Mouse (Mus musculus) myocyte (in vitro differentiated cells): ENCODE measurements around the gene Slc26a6. TPM values are rescaled to one million over a fixed set of nuclear protein-coding genes. Genes with fewer than 3 reads are reported as not detected.

Source experiments
- H3K27me3 ChIP-seq: one replicate; pipeline ENCODE4 v1.6.1; 2011; ENCODE audit not compliant: control insufficient read depth, insufficient read depth, insufficient read length
- H3K36me3 ChIP-seq: one replicate; pipeline ENCODE4 v1.6.1; 2011; ENCODE audit not compliant: control insufficient read depth, insufficient read depth
- H3K4me2 ChIP-seq: one replicate; pipeline ENCODE4 v1.6.1; 2011; ENCODE audit warnings: low read depth, control low read depth
- H3K4me3 ChIP-seq: one replicate; pipeline ENCODE4 v1.5.1; 2011; ENCODE audit warnings: mild to moderate bottlenecking, control low read depth, moderate library complexity
- H3K79me2 ChIP-seq: one replicate; pipeline ENCODE4 v1.6.1; 2011; ENCODE audit not compliant: control insufficient read depth, insufficient read depth
- H3ac ChIP-seq: one replicate; pipeline ENCODE4 v1.6.1; 2011; ENCODE audit not compliant: control insufficient read depth, insufficient read length
- CEBPB ChIP-seq: IDR thresholded peaks from 2 replicates; pipeline ENCODE4 v1.6.1; 2011; ENCODE audit warnings: mild to moderate bottlenecking, moderate library complexity; ENCODE audit not compliant: poor library complexity, insufficient read depth, severe bottlenecking
- E2F4 ChIP-seq: IDR thresholded peaks from one replicate; pipeline ENCODE4 v1.6.1; 2011; ENCODE audit warnings: mild to moderate bottlenecking, control low read depth, moderate library complexity; ENCODE audit not compliant: insufficient read depth
- MAX ChIP-seq: IDR thresholded peaks from one replicate; pipeline ENCODE4 v1.6.1; 2011; ENCODE audit warnings: low read depth, mild to moderate bottlenecking, control low read depth
- MYOD1 ChIP-seq, 3 experiments: IDR thresholded peaks; one replicate each; pipeline ENCODE4 v1.6.1; 2011; ENCODE audit warnings: control low read depth in 2 of 3, low read depth in 2 of 3, mild to moderate bottlenecking in 2 of 3, moderate library complexity in 1 of 3; ENCODE audit not compliant: insufficient read length in 2 of 3, control insufficient read depth in 1 of 3
- MYOG ChIP-seq, 3 experiments: IDR thresholded peaks; one replicate each; pipeline ENCODE4 v1.6.1; 2011; ENCODE audit warnings: control low read depth in 2 of 3, low read depth in 2 of 3, mild to moderate bottlenecking in 2 of 3; ENCODE audit not compliant: insufficient read length in 2 of 3, control insufficient read depth in 1 of 3, insufficient read depth in 1 of 3
- POLR2A ChIP-seq: IDR thresholded peaks from one replicate; pipeline ENCODE4 v1.6.1; 2011; ENCODE audit warnings: low read depth, mild to moderate bottlenecking, control low read depth, moderate library complexity; ENCODE audit not compliant: insufficient read length
- POLR2AphosphoS2 ChIP-seq: IDR thresholded peaks from one replicate; pipeline ENCODE4 v1.6.1; 2011; ENCODE audit warnings: low read depth, control low read depth; ENCODE audit not compliant: insufficient read length
- REST ChIP-seq: IDR thresholded peaks from one replicate; pipeline ENCODE4 v1.6.1; 2011; ENCODE audit warnings: mild to moderate bottlenecking, control low read depth, moderate library complexity; ENCODE audit not compliant: insufficient read depth, insufficient read length
- SRF ChIP-seq: IDR thresholded peaks from one replicate; pipeline ENCODE4 v1.6.1; 2011; ENCODE audit warnings: low read depth; ENCODE audit not compliant: control insufficient read depth, insufficient read length
- TCF12 ChIP-seq: IDR thresholded peaks from one replicate; pipeline ENCODE4 v1.6.1; 2011; ENCODE audit warnings: mild to moderate bottlenecking, control low read depth; ENCODE audit not compliant: poor library complexity, insufficient read depth, severe bottlenecking
- TCF3 ChIP-seq: IDR thresholded peaks from one replicate; pipeline ENCODE4 v1.6.1; 2011; ENCODE audit warnings: low read depth, control low read depth; ENCODE audit not compliant: insufficient read length
- USF1 ChIP-seq: IDR thresholded peaks from one replicate; pipeline ENCODE4 v1.6.1; 2011; ENCODE audit warnings: low read depth, mild to moderate bottlenecking, control low read depth, moderate library complexity
- polyA plus RNA-seq: library from polyadenylated mRNA; unstranded; fragments of >200 nt; fragmentation: generic; extraction: Trizol; gene quantifications from one replicate; pipeline ENCODE4 v1.2.1, GENCODE M21; 2012; ENCODE audit warnings: missing spikeins

Slc26a6 gene
- polyA plus RNA-seq, 1 experiment: 18.8 TPM

DNA sequence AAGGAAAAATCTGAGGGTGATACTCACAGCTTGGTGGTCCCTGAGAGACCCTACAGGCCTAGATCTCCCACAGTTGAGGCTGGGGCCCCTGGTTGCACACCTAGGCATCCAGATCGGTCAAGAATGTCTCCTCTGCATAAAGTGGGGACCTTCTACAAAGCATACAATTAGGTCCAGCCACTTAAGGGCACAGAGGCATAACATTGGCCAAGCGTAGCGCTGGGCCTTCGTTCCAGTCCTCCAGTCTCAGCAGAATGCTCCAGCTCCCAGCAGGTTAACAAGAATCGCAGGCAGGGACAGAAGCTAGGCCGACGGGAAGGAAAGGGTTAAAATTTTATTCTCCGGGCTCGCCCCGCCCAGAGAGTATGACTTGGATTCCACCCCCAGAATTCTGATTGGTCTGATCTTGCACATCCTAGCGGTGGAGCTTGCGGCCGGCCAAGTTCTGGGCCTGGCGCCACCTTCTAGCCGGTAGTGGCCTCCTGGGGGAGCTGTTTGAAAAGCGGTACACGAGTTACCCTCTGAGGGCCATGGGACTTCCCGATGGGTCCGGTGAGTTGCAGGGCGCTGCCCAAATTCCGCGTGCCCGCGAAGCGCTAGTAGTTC, 655 bp downstream of the Slc26a6 start:
- TF ChIP-seq CEBPB: no peak
- TF ChIP-seq USF1: no peak
- no peak for TF ChIP-seq POLR2A
- no peak for TF ChIP-seq TCF3
- TF ChIP-seq MYOD1 (IDR thresholded peaks at IDR 0.05; ENCODE audit: control insufficient read depth in 1 of 3, insufficient read length in 2 of 3, low read depth in 2 of 3): no peak
- no peak for TF ChIP-seq MAX
- TF ChIP-seq REST: no peak
- no peak for TF ChIP-seq E2F4
- TF ChIP-seq MYOG (IDR thresholded peaks at IDR 0.05; ENCODE audit: control insufficient read depth in 1 of 3, insufficient read depth in 1 of 3, insufficient read length in 2 of 3, low read depth in 2 of 3): no peak
- TF ChIP-seq TCF12: no peak
- no peak for TF ChIP-seq POLR2AphosphoS2
- no peak for TF ChIP-seq SRF
- Histone ChIP-seq H3K36me3 (no peaks in the 10 kb centered on the region), H3K79me2 (no peaks in the 10 kb centered on the region), H3K4me3 (peak overlapping the region; percentile 57), H3K4me2 (peak overlapping the region; percentile 80), H3ac (peak overlapping the region; percentile 58), H3K27me3 (peaks cover 6% of the 10 kb centered on the region)

DNA sequence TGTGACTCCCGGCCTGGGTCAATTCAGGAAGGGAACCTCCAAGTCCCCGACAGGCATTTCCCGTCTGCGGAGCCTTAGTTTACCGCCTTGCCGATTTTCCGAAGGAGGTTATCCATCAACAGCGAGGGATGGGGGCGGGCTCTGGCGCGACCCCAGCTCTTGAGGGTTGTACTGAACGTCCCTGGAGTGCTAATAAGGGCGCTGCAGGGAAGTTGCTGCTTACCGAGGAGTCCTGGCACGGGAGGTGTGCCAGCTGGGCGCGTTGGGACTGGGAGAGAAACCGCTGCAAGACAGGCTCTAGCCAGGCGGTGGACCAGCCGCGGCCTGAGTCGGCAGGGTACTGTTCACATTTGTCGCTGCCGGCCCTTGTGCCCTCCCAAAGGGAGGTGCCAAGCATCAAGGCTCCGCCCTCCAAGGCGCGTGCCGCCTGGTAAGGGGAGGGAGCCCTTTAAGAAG, 1.2 kb downstream of the Slc26a6 start:
- no peaks in the 10 kb centered on the region for H3K36me3 ChIP-seq
- TF ChIP-seq SRF (no peak), POLR2AphosphoS2 (peak; percentile 97), TCF12 (no peak), MAX (no peak), CEBPB (no peak), POLR2A (peak; percentile 98), USF1 (no peak), E2F4 (no peak), TCF3 (no peak), MYOG (IDR thresholded peaks at IDR 0.05; ENCODE audit: control insufficient read depth in 1 of 3, insufficient read depth in 1 of 3, insufficient read length in 2 of 3, low read depth in 2 of 3) (peak in 2 of 3 experiments; percentile 32 to 53), REST (no peak), MYOD1 (IDR thresholded peaks at IDR 0.05; ENCODE audit: control insufficient read depth in 1 of 3, insufficient read length in 2 of 3, low read depth in 2 of 3) (peak in 2 of 3 experiments; percentile 28 to 32)
- H3ac ChIP-seq: peak overlapping the region; percentile 58
- H3K4me2 ChIP-seq: peak overlapping the region; percentile 80
- H3K4me3 ChIP-seq: peak overlapping the region; percentile 57
- peaks cover under 1% of the 10 kb centered on the region for H3K27me3 ChIP-seq
- H3K79me2 ChIP-seq: no peaks in the 10 kb centered on the region

DNA sequence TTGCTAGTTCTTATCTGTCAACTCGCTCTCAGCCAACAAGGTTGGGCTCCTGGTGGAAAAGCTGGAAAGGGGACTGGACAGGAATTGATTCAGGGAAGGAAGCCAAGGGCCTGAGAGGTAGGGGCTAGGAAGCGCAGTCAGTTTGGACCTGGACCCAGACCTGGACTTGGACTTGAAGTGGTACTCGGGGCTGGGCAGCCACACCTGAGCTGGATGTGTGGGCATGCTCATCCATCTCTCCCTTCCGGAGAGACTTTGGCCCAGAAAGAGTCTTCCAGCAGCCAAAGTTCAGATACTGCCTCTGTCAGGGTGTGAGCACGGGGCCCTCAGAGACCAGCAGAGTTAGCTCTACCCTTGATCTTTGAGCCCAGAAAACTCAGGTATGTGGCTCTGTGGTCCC, 2.3 kb downstream of the Slc26a6 start:
- no peaks in the 10 kb centered on the region for H3K36me3 ChIP-seq
- peak overlapping the region; percentile 57 for H3K4me3 ChIP-seq
- TF ChIP-seq E2F4 (no peak), MYOD1 (IDR thresholded peaks at IDR 0.05; ENCODE audit: control insufficient read depth in 1 of 3, insufficient read length in 2 of 3, low read depth in 2 of 3) (no peak), TCF3 (no peak), USF1 (no peak), POLR2AphosphoS2 (no peak), MAX (no peak), MYOG (IDR thresholded peaks at IDR 0.05; ENCODE audit: control insufficient read depth in 1 of 3, insufficient read depth in 1 of 3, insufficient read length in 2 of 3, low read depth in 2 of 3) (no peak), SRF (no peak), CEBPB (no peak), TCF12 (no peak), REST (no peak), POLR2A (no peak)
- H3K4me2 ChIP-seq: peak overlapping the region; percentile 80
- no peak overlapping the region for H3ac ChIP-seq
- H3K79me2 ChIP-seq: no peaks in the 10 kb centered on the region
- no peaks in the 10 kb centered on the region for H3K27me3 ChIP-seq

DNA sequence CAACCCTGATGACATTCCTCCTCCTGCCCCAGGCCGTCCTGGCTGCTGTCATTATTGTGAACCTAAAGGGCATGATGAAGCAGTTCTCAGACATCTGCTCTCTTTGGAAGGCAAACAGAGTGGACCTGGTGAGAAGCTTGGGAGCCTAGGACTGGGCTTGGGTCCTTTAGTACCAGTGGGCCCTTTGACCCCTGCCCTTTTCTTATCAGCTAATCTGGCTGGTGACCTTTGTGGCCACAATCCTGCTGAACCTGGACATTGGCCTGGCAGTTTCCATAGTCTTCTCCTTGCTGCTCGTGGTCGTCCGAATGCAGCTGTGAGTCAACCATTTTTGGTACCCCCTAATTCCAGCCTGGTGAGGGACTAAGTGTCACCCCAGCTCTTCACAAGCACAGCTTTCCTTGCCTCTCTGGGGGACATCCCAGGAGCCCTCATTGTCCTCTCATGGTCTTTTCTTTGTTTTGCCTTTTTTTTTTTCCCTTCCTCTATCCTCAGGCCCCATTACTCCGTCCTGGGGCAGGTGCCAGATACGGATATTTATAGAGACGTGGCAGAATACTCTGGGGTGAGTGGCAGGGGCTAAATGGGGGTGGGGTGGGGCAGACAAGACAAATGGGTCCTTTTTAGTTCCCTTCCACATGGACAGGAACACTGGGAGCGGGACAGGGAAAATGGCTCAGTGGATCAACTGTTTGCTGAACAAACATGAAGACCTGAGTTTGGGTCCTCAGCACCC, 5.9 kb downstream of the Slc26a6 start:
- Histone ChIP-seq H3K4me2 (no peak overlapping the region), H3ac (no peak overlapping the region), H3K27me3 (no peaks in the 10 kb centered on the region), H3K79me2 (no peaks in the 10 kb centered on the region), H3K36me3 (no peaks in the 10 kb centered on the region), H3K4me3 (no peak overlapping the region)
- no peak for TF ChIP-seq POLR2A
- TF ChIP-seq SRF: no peak
- TF ChIP-seq MAX: no peak
- TF ChIP-seq POLR2AphosphoS2: no peak
- TF ChIP-seq E2F4: no peak
- no peak for TF ChIP-seq MYOG (IDR thresholded peaks at IDR 0.05; ENCODE audit: control insufficient read depth in 1 of 3, insufficient read depth in 1 of 3, insufficient read length in 2 of 3, low read depth in 2 of 3)
- no peak for TF ChIP-seq TCF12
- TF ChIP-seq CEBPB: no peak
